Mouse (Mus musculus) frontal cortex, postnatal 25 days (tissue): Measurements from ENCODE around the gene Tmcc1.
A peak's percentile ranks its signal among the peaks of the same experiment; 100 is the strongest.
"Not testable (repeated sequence)": the region's sequence is repeated elsewhere in the genome, so short reads cannot be mapped to it uniquely, and the experiment has no call there.

ENCODE experiments used
- DNase-seq, 2 experiments: peaks; one replicate each; pipeline ENCODE4 v3.0.0; 2022; ENCODE audit warnings: low spot score in 2 of 2

The Tmcc1 gene

GRCm38 (mm10) chr6:116074892-116075291 lies 118.4 kb downstream of the Tmcc1 start:
- DNase-seq: no peak

- no peak for DNase-seq
Observed at GRCm38 (mm10) chr6:116073610-116074009, 119.7 kb downstream of the Tmcc1 start.

GRCm38 (mm10) chr6:116072746-116073261 lies 120.5 kb downstream of the Tmcc1 start:
- no peak for DNase-seq

- no peak for DNase-seq
Observed at GRCm38 (mm10) chr6:116072221-116072745, 121.0 kb downstream of the Tmcc1 start.

GRCm38 (mm10) chr6:116071781-116072180 lies 121.5 kb downstream of the Tmcc1 start:
- no peak for DNase-seq

GRCm38 (mm10) chr6:116070558-116070957 lies 122.7 kb downstream of the Tmcc1 start:
- no peak for DNase-seq

- no peak for DNase-seq
Observed at GRCm38 (mm10) chr6:116063516-116063915, 129.8 kb downstream of the Tmcc1 start.

- not testable (repeated sequence) for DNase-seq
Observed at GRCm38 (mm10) chr6:116059542-116059941, 133.7 kb downstream of the Tmcc1 start.

- DNase-seq: no peak
Observed at GRCm38 (mm10) chr6:116058541-116059300, 134.6 kb downstream of the Tmcc1 start.

- DNase-seq: peak; percentile 36 to 50
Observed at GRCm38 (mm10) chr6:116056676-116057264, 136.5 kb downstream of the Tmcc1 start.

GRCm38 (mm10) chr6:116055766-116056165 lies 137.5 kb downstream of the Tmcc1 start:
- no peak for DNase-seq

GRCm38 (mm10) chr6:116055001-116055471 lies 138.2 kb downstream of the Tmcc1 start:
- DNase-seq: peak; percentile 12 to 37

GRCm38 (mm10) chr6:116047896-116048295 lies 145.4 kb downstream of the Tmcc1 start:
- DNase-seq: no peak

GRCm38 (mm10) chr6:116047366-116047765 lies 145.9 kb downstream of the Tmcc1 start:
- no peak for DNase-seq

GRCm38 (mm10) chr6:116044039-116044438 lies 149.2 kb downstream of the Tmcc1 start:
- DNase-seq: no peak

- DNase-seq: no peak
Observed at GRCm38 (mm10) chr6:116038222-116038621, 155.1 kb downstream of the Tmcc1 start.

GRCm38 (mm10) chr6:116037281-116037831 lies 155.9 kb downstream of the Tmcc1 start:
- no peak for DNase-seq

- DNase-seq: no peak
Observed at GRCm38 (mm10) chr6:116036555-116036954, 156.7 kb downstream of the Tmcc1 start.

- DNase-seq: no peak
Observed at GRCm38 (mm10) chr6:116031052-116031451, 162.2 kb downstream of the Tmcc1 start.

- DNase-seq: no peak
Observed at GRCm38 (mm10) chr6:116024666-116025065, 168.6 kb downstream of the Tmcc1 start.

GRCm38 (mm10) chr6:116021961-116022485 lies 171.3 kb downstream of the Tmcc1 start:
- DNase-seq: no peak

GRCm38 (mm10) chr6:116015902-116016301 lies 177.4 kb downstream of the Tmcc1 start:
- DNase-seq: no peak
